8 mouse cellular contexts compared by ENCODE assay signal in the genomic region with DNA sequence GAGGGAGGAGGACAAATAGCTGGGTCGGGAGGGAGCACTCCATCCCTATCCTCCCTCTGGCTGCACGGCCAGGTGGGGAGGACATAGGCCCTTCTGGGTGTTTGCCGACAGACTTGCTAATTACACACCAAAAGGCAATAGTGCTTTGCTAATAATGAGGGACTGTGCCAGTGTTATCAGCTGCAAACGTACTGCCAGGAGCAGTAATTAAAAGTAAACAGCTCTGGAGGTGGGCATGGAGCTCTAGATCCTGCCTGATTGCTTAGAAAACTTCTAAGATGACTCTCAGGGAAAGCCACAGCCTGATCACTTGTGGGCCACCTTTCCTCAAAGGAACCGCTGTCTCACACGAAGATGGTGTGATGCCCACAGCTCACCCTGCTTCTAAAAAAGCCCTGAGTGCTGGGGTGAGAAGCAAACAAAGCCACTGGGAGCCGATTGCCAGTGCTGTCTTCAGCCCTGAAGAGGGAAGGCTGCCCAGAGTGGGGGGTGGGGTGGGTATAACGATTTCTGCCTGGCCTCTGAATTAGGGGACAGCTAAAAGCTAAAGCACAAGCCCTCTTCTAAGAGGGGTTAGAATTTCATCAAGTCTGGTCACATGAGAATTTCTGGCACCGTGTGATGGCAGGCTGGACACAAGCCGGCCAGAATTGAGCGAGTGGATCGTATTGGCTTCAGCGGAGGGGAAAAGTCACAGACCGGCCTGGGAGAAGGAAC.
DNase-seq lines count a peak whose midpoint lies in the region; ATAC-seq lines count a peak whose summit lies in the region.

No protein-coding gene starts in this region.

- DNase-seq in kidney, postnatal 4 days, result no peak
- DNase-seq in cerebellum, postnatal 4 days (ENCODE audit: low spot score in 2 of 2), result peak; percentile 26 to 53
- peak; percentile 43 for DNase-seq in gastrocnemius, postnatal 10 days
- DNase-seq in retina, embryonic 14.5 days (ENCODE audit: low spot score), result no peak
- DNase-seq in frontal cortex, postnatal 25 days (ENCODE audit: low spot score in 2 of 2), result no peak
- DNase-seq in left cerebral cortex, postnatal 14 days (ENCODE audit: low spot score in 2 of 2), result no peak

- WGBS in kidney, embryonic 15.5 days, result 22% methylated on average over 14 of the region's 14 CpGs
- whole genome bisulfite sequencing in limb, embryonic 12.5 days, result 14% methylated on average over 14 of the region's 14 CpGs

- H3K4me1 ChIP-seq in kidney, embryonic 15.5 days, result peaks cover 39% of the 10 kb centered on the region
- peaks cover 46% of the 10 kb centered on the region for H3K4me1 ChIP-seq in limb, embryonic 12.5 days (replicated peaks)

- H3K4me2 ChIP-seq in kidney, embryonic 15.5 days, result peak overlapping the region; percentile 43
- H3K4me2 ChIP-seq in limb, embryonic 12.5 days, result peak overlapping the region; percentile 39

- H3K36me3 ChIP-seq in kidney, embryonic 15.5 days, result no peaks in the 10 kb centered on the region
- no peaks in the 10 kb centered on the region for H3K36me3 ChIP-seq in limb, embryonic 12.5 days

- 0 out of 2 replicates have a peak overlapping the region, but pooled peaks have one; percentile 7 for H3K9ac ChIP-seq in kidney, embryonic 15.5 days
- no peak overlapping the region for H3K9ac ChIP-seq in limb, embryonic 12.5 days (replicated peaks)

- H3K4me3 ChIP-seq in kidney, embryonic 15.5 days (replicated peaks), result peak overlapping the region; percentile 17; the same call in 1 of the 2 replicates
- H3K4me3 ChIP-seq in limb, embryonic 12.5 days (replicated peaks), result no peak overlapping the region

- ATAC-seq in kidney, embryonic 15.5 days (replicated peaks; ENCODE audit: low FRiP score), result peak; percentile 17; the same call in 1 of the 2 replicates
- no peak for ATAC-seq in limb, embryonic 12.5 days (ENCODE audit: insufficient number of reproducible peaks, insufficient read depth, low FRiP score, low TSS enrichment, low read depth)

- H3K27me3 ChIP-seq in kidney, embryonic 15.5 days, result no peaks in the 10 kb centered on the region
- no peaks in the 10 kb centered on the region for H3K27me3 ChIP-seq in limb, embryonic 12.5 days

- intact Hi-C loops in left cerebral cortex, postnatal 14 days (cut with DNase I), result no loop called here

- peak overlapping the region; percentile 46 for H3K27ac ChIP-seq in kidney, embryonic 15.5 days
- no peak overlapping the region for H3K27ac ChIP-seq in limb, embryonic 12.5 days

- no peaks in the 10 kb centered on the region for H3K9me3 ChIP-seq in kidney, embryonic 15.5 days (replicated peaks)
- no peaks in the 10 kb centered on the region for H3K9me3 ChIP-seq in limb, embryonic 12.5 days

Comparison
In these comparisons a context has a peak if more than half of its experiments do, and no peak if none do; other contexts are left out.
1. DNase-seq: peak in cerebellum, postnatal 4 days (2 of 2) and gastrocnemius, postnatal 10 days (single experiment); none in kidney, postnatal 4 days (0 of 2), retina, embryonic 14.5 days (single experiment), frontal cortex, postnatal 25 days (0 of 2) and left cerebral cortex, postnatal 14 days (0 of 2).